Mouse (Mus musculus) spleen, postnatal 0 days (tissue): ENCODE data around the gene Pramel6. TPM values are rescaled to one million over a fixed set of nuclear protein-coding genes. Genes with fewer than 3 reads are reported as not detected.

Experiments used
- polyA plus RNA-seq: library from polyadenylated mRNA; unstranded; fragments of >200 nt; fragmentation: Nextera tagmentation; extraction: Ambion mirVana; gene quantifications from 2 replicates; pipeline ENCODE4 v1.2.1, GENCODE M21; 2015

Gene Pramel6
- not detected in 2 replicates for polyA plus RNA-seq

DNA sequence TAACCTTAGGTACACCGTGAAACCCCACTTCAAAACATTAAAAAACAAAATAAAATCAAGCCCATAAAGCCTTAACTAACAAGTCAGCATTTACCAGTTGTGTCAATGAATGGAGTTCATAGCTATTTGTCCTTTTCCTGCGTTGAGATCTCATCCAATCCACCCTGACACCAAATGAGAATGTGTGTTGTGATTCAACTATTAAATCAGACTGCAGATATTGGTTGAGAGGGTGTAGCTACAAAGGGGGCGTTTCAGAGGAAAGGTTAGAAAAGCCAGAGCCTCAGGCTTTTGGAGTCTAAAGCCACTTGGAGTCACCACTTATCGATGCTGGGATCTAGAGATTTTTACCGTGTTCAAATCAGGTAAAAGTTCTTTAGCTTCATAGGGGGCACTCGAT lies at the start of gene Pramel6:
Gene Pramel6, plus strand, starts transcription at position 301 of the 400 bp plus-strand sequence.

DNA sequence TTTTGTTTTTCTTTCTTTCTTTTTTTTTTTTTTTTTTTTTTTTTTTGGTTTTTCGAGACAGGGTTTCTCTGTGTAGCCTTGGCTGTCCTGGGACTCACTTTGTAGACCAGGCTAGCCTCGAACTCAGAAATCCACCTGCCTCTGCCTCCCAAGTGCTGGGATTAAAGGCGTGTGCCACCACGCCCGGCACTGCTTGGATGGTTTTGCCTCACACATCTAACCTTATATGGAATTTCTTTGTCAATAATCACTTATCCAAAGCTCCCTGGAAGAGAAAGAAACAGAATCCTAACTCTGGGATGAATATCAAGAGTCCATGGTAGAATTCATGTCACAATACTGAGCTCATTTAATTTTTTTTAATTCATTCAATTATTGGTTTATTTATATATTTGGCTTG lies 9.4 kb upstream of the Pramel6 start, which contains the start of gene Pramel7:
Gene Pramel7, minus strand, starts transcription at position 101 of the 400 bp plus-strand sequence.

DNA sequence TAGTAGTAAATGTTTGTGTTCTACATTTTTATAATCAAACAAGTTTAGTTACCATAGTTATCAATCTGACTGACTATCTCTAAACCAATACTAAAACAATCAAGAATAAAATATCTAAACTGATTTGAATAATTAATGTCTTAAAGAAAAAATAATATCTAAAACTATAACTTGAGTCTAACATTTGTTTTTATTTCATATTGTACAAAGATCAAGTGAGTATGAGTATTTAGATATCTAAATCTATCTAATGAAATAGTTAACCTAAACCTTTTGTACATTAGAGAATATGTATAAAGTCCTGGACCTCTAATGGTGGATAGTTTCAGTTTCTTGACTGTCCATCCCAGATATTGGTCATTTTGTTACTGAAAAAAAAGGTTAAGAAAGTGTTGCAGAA lies 25.1 kb downstream of the Pramel6 start, which contains the start of gene Olfr153:
Gene Olfr153, plus strand, starts transcription at position 301 of the 400 bp plus-strand sequence.

DNA sequence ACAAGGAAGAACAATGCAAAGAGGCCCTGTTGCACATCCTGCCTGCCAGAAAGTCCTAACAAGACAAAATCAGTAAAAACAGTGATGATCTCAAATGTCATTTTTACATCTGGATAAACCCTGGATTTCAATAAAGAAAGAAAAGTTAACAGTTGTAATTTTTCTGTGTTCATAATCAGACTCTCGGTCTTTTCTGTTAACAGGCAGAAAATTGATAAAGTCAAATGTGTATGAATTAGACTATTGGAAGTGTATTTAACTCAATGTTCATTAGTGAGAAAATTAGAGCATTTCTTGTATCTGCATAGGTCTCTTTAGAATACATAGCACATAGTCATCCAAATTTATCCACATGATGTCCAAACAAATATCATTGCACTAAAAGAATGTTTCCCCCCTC lies 39.1 kb downstream of the Pramel6 start, which contains the start of gene Olfr1128:
Gene Olfr1128, minus strand, starts transcription at position 101 of the 400 bp plus-strand sequence.

Other genes starting within 250 kb of the Pramel6 start
- gene Olfr1116, start 239.0 kb upstream of the Pramel6 start, polyA plus RNA-seq: not detected in 2 replicates
- not detected in 2 replicates for gene Olfr1118, start 199.0 kb upstream of the Pramel6 start, polyA plus RNA-seq
- not detected in 2 replicates for gene Olfr1120, start 151.8 kb upstream of the Pramel6 start, polyA plus RNA-seq
- gene Olfr1121, start 136.7 kb upstream of the Pramel6 start, polyA plus RNA-seq: not detected in 2 replicates
- gene Olfr1122, start 120.7 kb upstream of the Pramel6 start, polyA plus RNA-seq: not detected in 2 replicates
- gene Olfr1123, start 89.9 kb upstream of the Pramel6 start, polyA plus RNA-seq: not detected in 2 replicates
- 0.05 TPM in 1 of 2 replicates, not detected in the other for gene Olfr1124, start 76.3 kb upstream of the Pramel6 start, polyA plus RNA-seq
- gene Olfr1126, start 52.6 kb upstream of the Pramel6 start, polyA plus RNA-seq: not detected in 2 replicates
- not detected in 2 replicates for gene Pramel7, start 9.5 kb upstream of the Pramel6 start, polyA plus RNA-seq
- gene Olfr153, start 25.2 kb downstream of the Pramel6 start, polyA plus RNA-seq: not detected in 2 replicates
- gene Olfr1128, start 39.0 kb downstream of the Pramel6 start, polyA plus RNA-seq: not detected in 2 replicates
- gene Olfr1129, start 67.3 kb downstream of the Pramel6 start, polyA plus RNA-seq: not detected in 2 replicates
- not detected in 2 replicates for gene Olfr1130, start 99.6 kb downstream of the Pramel6 start, polyA plus RNA-seq
- not detected in 2 replicates for gene Olfr1131, start 120.5 kb downstream of the Pramel6 start, polyA plus RNA-seq
- not detected in 2 replicates for gene Olfr1132, start 131.0 kb downstream of the Pramel6 start, polyA plus RNA-seq
- gene Olfr1133, start 140.8 kb downstream of the Pramel6 start, polyA plus RNA-seq: not detected in 2 replicates
- not detected in 2 replicates for gene Olfr1134, start 151.9 kb downstream of the Pramel6 start, polyA plus RNA-seq
- not detected in 2 replicates for gene Olfr1135, start 167.1 kb downstream of the Pramel6 start, polyA plus RNA-seq
- gene Olfr1136, start 187.4 kb downstream of the Pramel6 start, polyA plus RNA-seq: not detected in 2 replicates
- gene Olfr1137, start 206.6 kb downstream of the Pramel6 start, polyA plus RNA-seq: not detected in 2 replicates
- gene Olfr1138, start 233.4 kb downstream of the Pramel6 start, polyA plus RNA-seq: not detected in 2 replicates
- gene Olfr1140, start 237.2 kb downstream of the Pramel6 start, polyA plus RNA-seq: not detected in 2 replicates
- gene Olfr1141, start 247.4 kb downstream of the Pramel6 start, polyA plus RNA-seq: not detected in 2 replicates